Mouse (Mus musculus): Measurements from ENCODE around the gene Ifna13. TPM values are rescaled to one million over a fixed set of nuclear protein-coding genes. Genes with fewer than 3 reads are reported as not detected.

The Ifna13 gene
- not detected for total RNA-seq (2023)

GRCm38 (mm10) chr4:88644359-88644758 is at the start of gene Ifna13:
Gene Ifna13 (minus strand): TSS chr4:88644459.

GRCm38 (mm10) chr4:88691259-88691658 is 47.0 kb upstream of the Ifna13 start, which contains the start of gene Ifnab:
Gene Ifnab (minus strand): TSS chr4:88691359.

GRCm38 (mm10) chr4:88683812-88684211 is 39.6 kb upstream of the Ifna13 start, which contains the start of gene Ifna2:
Gene Ifna2 (minus strand): TSS chr4:88683912.

GRCm38 (mm10) chr4:88676824-88677223 is 32.6 kb upstream of the Ifna13 start, which contains the start of gene Ifna16:
Gene Ifna16 (minus strand): TSS chr4:88676924.

GRCm38 (mm10) chr4:88634311-88634710 is 9.9 kb downstream of the Ifna13 start, which contains the start of gene C87499:
Gene C87499 (minus strand): TSS chr4:88634411.

GRCm38 (mm10) chr4:88603276-88603675 is 41.0 kb downstream of the Ifna13 start, which contains the start of gene Ifna12:
Gene Ifna12 (minus strand): TSS chr4:88603376.

Other genes starting within 250 kb of the Ifna13 start
- 1.2 TPM for gene Hacd4, start 205.5 kb downstream of the Ifna13 start, total RNA-seq (2023)
- gene Ifnb1, start 121.7 kb downstream of the Ifna13 start, total RNA-seq (2023), result not detected
- not detected for gene Ifna15, start 86.2 kb downstream of the Ifna13 start, total RNA-seq (2023)
- not detected for gene Ifna14, start 72.7 kb downstream of the Ifna13 start, total RNA-seq (2023)
- not detected for gene Ifna9, start 52.1 kb downstream of the Ifna13 start, total RNA-seq (2023)
- not detected for gene Ifna12, start 41.1 kb downstream of the Ifna13 start, total RNA-seq (2023)
- gene C87499, start 10.0 kb downstream of the Ifna13 start, total RNA-seq (2023), result not detected
- gene Ifna16, start 32.5 kb upstream of the Ifna13 start, total RNA-seq (2023), result not detected
- not detected for gene Ifna2, start 39.5 kb upstream of the Ifna13 start, total RNA-seq (2023)
- gene Ifnab, start 46.9 kb upstream of the Ifna13 start, total RNA-seq (2023), result not detected
- 1.9 TPM for gene Gm26566, start 77.3 kb upstream of the Ifna13 start, total RNA-seq (2023)
- gene Klhl9, start 78.0 kb upstream of the Ifna13 start, total RNA-seq (2023), result 51.2 TPM
- not detected for gene Gm13271, start 110.4 kb upstream of the Ifna13 start, total RNA-seq (2023)
- not detected for gene Gm13283, start 115.7 kb upstream of the Ifna13 start, total RNA-seq (2023)
- gene Gm13290, start 129.4 kb upstream of the Ifna13 start, total RNA-seq (2023), result not detected
- gene Gm13289, start 132.5 kb upstream of the Ifna13 start, total RNA-seq (2023), result not detected
- not detected for gene Gm13272, start 135.4 kb upstream of the Ifna13 start, total RNA-seq (2023)
- gene Ifnz, start 137.7 kb upstream of the Ifna13 start, total RNA-seq (2023), result not detected
- gene Gm13276, start 141.2 kb upstream of the Ifna13 start, total RNA-seq (2023), result not detected
- not detected for gene Gm13277, start 144.2 kb upstream of the Ifna13 start, total RNA-seq (2023)
- gene Gm13278, start 147.1 kb upstream of the Ifna13 start, total RNA-seq (2023), result not detected
- gene Gm13275, start 150.0 kb upstream of the Ifna13 start, total RNA-seq (2023), result not detected
- not detected for gene Gm13279, start 152.9 kb upstream of the Ifna13 start, total RNA-seq (2023)
- not detected for gene Gm13285, start 155.2 kb upstream of the Ifna13 start, total RNA-seq (2023)
- not detected for gene Gm13287, start 158.8 kb upstream of the Ifna13 start, total RNA-seq (2023)
- 0.38 TPM for gene Gm13288, start 161.1 kb upstream of the Ifna13 start, total RNA-seq (2023)
- gene Ifna7, start 171.8 kb upstream of the Ifna13 start, total RNA-seq (2023), result not detected
- gene Ifna11, start 175.5 kb upstream of the Ifna13 start, total RNA-seq (2023), result not detected
- not detected for gene Ifna6, start 183.0 kb upstream of the Ifna13 start, total RNA-seq (2023)
- gene Ifna5, start 191.1 kb upstream of the Ifna13 start, total RNA-seq (2023), result not detected
- gene Ifna4, start 197.4 kb upstream of the Ifna13 start, total RNA-seq (2023), result not detected
- gene Ifna1, start 205.6 kb upstream of the Ifna13 start, total RNA-seq (2023), result not detected
- gene Ifne, start 235.7 kb upstream of the Ifna13 start, total RNA-seq (2023), result not detected